Mouse (Mus musculus): ENCODE measurements around the gene Hspbp1.

The Hspbp1 gene

GRCm38 (mm10) chr7:4629586-4629985, 55.3 kb downstream of the Hspbp1 start:
- DNase-seq, result no peak

- no peak for DNase-seq
These were observed 58.9 kb downstream of the Hspbp1 start for GRCm38 (mm10) chr7:4625928-4626327.

GRCm38 (mm10) chr7:4624343-4624742, 60.5 kb downstream of the Hspbp1 start:
- no peak for DNase-seq

GRCm38 (mm10) chr7:4623544-4624189, 61.2 kb downstream of the Hspbp1 start:
- DNase-seq, result peak; percentile 66

GRCm38 (mm10) chr7:4619979-4620378, 64.9 kb downstream of the Hspbp1 start:
- peak; percentile 47 for DNase-seq

DNA sequence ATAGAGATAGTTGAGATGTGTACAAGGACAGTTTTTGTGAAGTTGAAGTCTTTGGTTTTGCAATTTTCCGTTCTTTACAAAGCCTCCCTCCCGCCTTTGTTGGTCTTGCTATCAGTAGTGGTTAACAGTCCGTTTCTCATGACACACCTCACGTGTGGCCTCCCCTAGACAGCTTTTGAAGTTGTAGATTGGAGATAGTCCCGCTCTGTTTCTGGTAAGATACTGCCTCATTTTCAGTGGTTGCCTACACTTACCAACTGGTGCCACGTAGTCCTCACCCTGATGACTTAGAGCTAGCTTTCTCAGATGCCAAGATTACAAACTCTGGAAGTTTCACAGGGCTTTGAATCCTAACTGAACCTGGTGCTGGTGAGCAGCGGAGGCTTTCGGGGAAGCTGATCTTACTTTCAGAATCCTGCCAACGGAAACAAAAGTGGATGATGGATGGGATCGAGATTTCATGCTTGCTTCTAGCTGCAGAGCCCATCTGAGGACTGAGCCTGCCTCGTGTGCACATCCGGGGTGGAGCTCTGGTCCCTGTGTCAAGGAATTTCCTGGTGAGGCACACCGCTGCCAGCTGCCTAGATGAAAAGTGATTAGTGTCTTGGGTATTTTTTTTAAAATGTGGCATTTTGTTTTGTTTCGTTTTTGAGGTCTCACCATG, 71.0 kb downstream of the Hspbp1 start:
- no peak for DNase-seq

- no peak for DNase-seq
These were observed 71.9 kb downstream of the Hspbp1 start for GRCm38 (mm10) chr7:4612956-4613355.

GRCm38 (mm10) chr7:4612386-4612785, 72.5 kb downstream of the Hspbp1 start:
- DNase-seq, result no peak

DNA sequence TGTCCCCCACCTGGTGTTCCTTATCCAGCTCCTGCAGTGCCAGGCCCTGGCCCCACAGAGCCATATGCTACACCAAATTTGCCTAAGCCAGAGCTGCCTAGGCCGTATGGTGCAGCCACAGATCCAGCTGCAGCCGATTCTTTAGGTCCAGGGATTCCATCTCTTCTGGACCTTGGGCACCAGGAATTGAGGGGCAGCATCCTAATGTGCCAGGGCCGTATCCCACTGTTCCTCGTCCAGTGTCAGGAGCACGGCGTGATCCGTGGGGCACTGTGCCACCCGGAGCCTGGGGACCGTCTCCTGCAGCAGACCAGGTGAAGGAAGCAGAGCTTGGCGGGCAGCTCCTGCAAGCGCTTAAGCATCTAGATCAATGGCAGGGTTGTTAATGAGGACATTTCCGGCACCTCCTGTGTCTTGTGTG, 72.9 kb downstream of the Hspbp1 start:
- no peak for DNase-seq

DNA sequence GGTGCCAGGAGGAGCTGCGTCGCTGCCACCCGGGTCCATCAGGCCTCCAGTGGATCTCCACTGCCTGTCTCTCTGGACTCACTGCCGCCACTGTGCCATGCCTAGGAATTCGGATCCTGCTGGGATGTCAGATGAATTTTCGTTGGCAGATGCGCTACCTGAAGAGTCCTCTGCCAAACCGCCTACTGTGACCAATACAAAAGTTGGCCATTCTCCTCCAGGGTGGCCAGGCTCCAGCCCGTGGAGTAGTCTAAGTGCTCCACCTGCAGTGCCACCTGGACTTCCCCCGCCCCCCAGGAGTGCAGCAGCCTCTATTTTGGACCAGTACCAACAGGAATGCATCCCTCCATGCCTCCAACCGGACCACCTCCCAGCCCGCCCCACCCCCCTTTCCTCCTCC, 73.4 kb downstream of the Hspbp1 start:
- no peak for DNase-seq
